Mouse (Mus musculus) CH12.LX (cell line): ENCODE measurements around the gene Kcng4. TPM values are rescaled to one million over a fixed set of nuclear protein-coding genes. Genes with fewer than 3 reads are reported as not detected.

Experiments used
- DNase-seq: peaks from one replicate; pipeline ENCODE4 v3.0.0-alpha.2; 2013; ENCODE audit errors: extremely low read depth
- H3K27ac ChIP-seq: 2 replicates; pipeline ENCODE4 v1.5.1; 2012; ENCODE audit warnings: low read depth, mild to moderate bottlenecking, control low read depth, moderate library complexity; ENCODE audit not compliant: insufficient read depth
- H3K27me3 ChIP-seq: replicated peaks from 2 replicates; pipeline ENCODE3; 2012; ENCODE audit warnings: inconsistent platforms
- H3K36me3 ChIP-seq, 2 experiments: replicated peaks in 1 of 2; 2 replicates each; pipeline versions ENCODE3 to v1.6.1; 2012; ENCODE audit warnings: inconsistent platforms in 1 of 2, low read length in 1 of 2, mild to moderate bottlenecking in 1 of 2, mixed read lengths in 1 of 2, moderate library complexity in 1 of 2; ENCODE audit not compliant: control insufficient read depth in 1 of 2, insufficient read depth in 1 of 2
- H3K4me1 ChIP-seq, 2 experiments: 2 replicates each; pipeline ENCODE4 v1.6.1; 2012; ENCODE audit warnings: inconsistent platforms in 1 of 2, moderate library complexity in 1 of 2; ENCODE audit not compliant: insufficient read depth in 2 of 2, control insufficient read depth in 1 of 2
- H3K4me2 ChIP-seq: 2 replicates; pipeline ENCODE4 v1.6.1; 2012; ENCODE audit warnings: low read depth, mild to moderate bottlenecking, control low read depth; ENCODE audit not compliant: poor library complexity, insufficient read depth, severe bottlenecking
- H3K4me3 ChIP-seq, 3 experiments: fragments of 150-350 bp in 1 of 3; sonication (generic) in 1 of 3; replicated peaks in 1 of 3; 2 replicates each; pipeline versions ENCODE3 to v1.5.1; 2011 to 2012; ENCODE audit warnings: low read depth in 2 of 3, low read length in 2 of 3, mild to moderate bottlenecking in 2 of 3, moderate library complexity in 2 of 3, control low read depth in 1 of 3, improper control_type of control experiment in 1 of 3, inconsistent platforms in 1 of 3, mixed read lengths in 1 of 3; ENCODE audit not compliant: poor library complexity in 1 of 3
- H3K79me2 ChIP-seq: replicated peaks from 2 replicates; pipeline ENCODE4 v1.6.1; 2012; ENCODE audit warnings: mild to moderate bottlenecking, moderate library complexity; ENCODE audit not compliant: control insufficient read depth, poor library complexity, insufficient read depth, severe bottlenecking; ENCODE audit errors: extremely low read depth
- H3K9ac ChIP-seq: 2 replicates; pipeline ENCODE4 v1.6.1; 2012; ENCODE audit warnings: low read depth, mild to moderate bottlenecking, control low read depth, moderate library complexity; ENCODE audit not compliant: insufficient read depth
- H3K9me3 ChIP-seq: replicated peaks from 2 replicates; pipeline ENCODE3; 2012; ENCODE audit warnings: low read length, inconsistent platforms, mixed read lengths
- BHLHE40 ChIP-seq: IDR thresholded peaks from 2 replicates; pipeline ENCODE4 v1.6.1; 2011; ENCODE audit warnings: mild to moderate bottlenecking, low read depth, low read length, improper control_type of control experiment
- CHD1 ChIP-seq: IDR thresholded peaks from 2 replicates; pipeline ENCODE4 v1.6.1; 2012; ENCODE audit warnings: low read depth, low read length, improper control_type of control experiment, inconsistent platforms
- CHD2 ChIP-seq: IDR thresholded peaks from 2 replicates; pipeline ENCODE4 v1.6.1; 2011; ENCODE audit warnings: low read length, improper control_type of control experiment
- E2F4 ChIP-seq: IDR thresholded peaks from 2 replicates; pipeline ENCODE4 v1.6.1; 2011; ENCODE audit warnings: low read depth, low read length, improper control_type of control experiment; ENCODE audit not compliant: insufficient replicate concordance
- ELF1 ChIP-seq: IDR thresholded peaks from 2 replicates; pipeline ENCODE4 v1.6.1; 2014; ENCODE audit warnings: low read depth, mild to moderate bottlenecking, inconsistent platforms, low read length, improper control_type of control experiment
- ETS1 ChIP-seq: conservative IDR thresholded peaks from 2 replicates; pipeline ENCODE4 v1.6.1; 2012; ENCODE audit warnings: low read depth, mild to moderate bottlenecking, inconsistent platforms, low read length, improper control_type of control experiment, moderate library complexity
- GABPA ChIP-seq: IDR thresholded peaks from 2 replicates; pipeline ENCODE4 v1.6.1; 2012; ENCODE audit warnings: low read depth, low read length, improper control_type of control experiment, inconsistent platforms; ENCODE audit not compliant: insufficient replicate concordance
- HCFC1 ChIP-seq: IDR thresholded peaks from 2 replicates; pipeline ENCODE4 v1.6.1; 2012; ENCODE audit warnings: low read depth, mild to moderate bottlenecking, inconsistent platforms, low read length, improper control_type of control experiment
- JUN ChIP-seq: IDR thresholded peaks from 2 replicates; pipeline ENCODE4 v1.6.1; 2011; ENCODE audit warnings: low read depth, mild to moderate bottlenecking, low read length, improper control_type of control experiment, moderate library complexity; ENCODE audit not compliant: insufficient read depth
- JUND ChIP-seq: conservative IDR thresholded peaks from 2 replicates; pipeline ENCODE4 v1.6.1; 2011; ENCODE audit warnings: low read depth, low read length, improper control_type of control experiment
- KAT2A ChIP-seq: IDR thresholded peaks from 2 replicates; pipeline ENCODE4 v1.6.1; 2012; ENCODE audit warnings: low read length, improper control_type of control experiment, inconsistent platforms; ENCODE audit not compliant: insufficient replicate concordance
- MAFK ChIP-seq: IDR thresholded peaks from 2 replicates; pipeline ENCODE4 v1.6.1; 2011; ENCODE audit warnings: low read length, improper control_type of control experiment; ENCODE audit not compliant: insufficient replicate concordance
- MYC ChIP-seq: IDR thresholded peaks from 2 replicates; pipeline ENCODE4 v1.6.1; 2011; ENCODE audit warnings: low read depth, mild to moderate bottlenecking, improper control_type of control experiment, low read length
- PAX5 ChIP-seq: IDR thresholded peaks from 2 replicates; pipeline ENCODE4 v1.6.1; 2012; ENCODE audit warnings: low read length, inconsistent platforms, mixed read lengths
- POLR2A ChIP-seq: IDR thresholded peaks from 2 replicates; pipeline ENCODE4 v1.6.1; 2011; ENCODE audit warnings: low read depth, mild to moderate bottlenecking, improper control_type of control experiment, low read length
- POLR2AphosphoS2 ChIP-seq: IDR thresholded peaks from 2 replicates; pipeline ENCODE4 v1.6.1; 2011; ENCODE audit warnings: low read depth, low read length, improper control_type of control experiment
- RCOR1 ChIP-seq: conservative IDR thresholded peaks from 2 replicates; pipeline ENCODE4 v1.6.1; 2012; ENCODE audit warnings: low read depth, mild to moderate bottlenecking, inconsistent platforms, low read length, improper control_type of control experiment
- SIN3A ChIP-seq: IDR thresholded peaks from 2 replicates; pipeline ENCODE4 v1.6.1; 2012; ENCODE audit warnings: low read length, improper control_type of control experiment, inconsistent platforms
- UBTF ChIP-seq: IDR thresholded peaks from 2 replicates; pipeline ENCODE4 v1.6.1; 2012; ENCODE audit warnings: low read depth, mild to moderate bottlenecking, inconsistent platforms, low read length, improper control_type of control experiment, moderate library complexity
- USF1 ChIP-seq: IDR thresholded peaks from 2 replicates; pipeline ENCODE4 v1.6.1; 2014; ENCODE audit warnings: low read depth, mild to moderate bottlenecking, inconsistent platforms, low read length, improper control_type of control experiment
- ZC3H11A ChIP-seq: IDR thresholded peaks from 2 replicates; pipeline ENCODE4 v1.6.1; 2012; ENCODE audit warnings: low read depth, mild to moderate bottlenecking, inconsistent platforms, low read length, improper control_type of control experiment
- ZKSCAN1 ChIP-seq: IDR thresholded peaks from 2 replicates; pipeline ENCODE4 v1.6.1; 2012; ENCODE audit warnings: low read depth, inconsistent platforms, low read length, improper control_type of control experiment, borderline replicate concordance
- ZMIZ1 ChIP-seq: IDR thresholded peaks from 2 replicates; pipeline ENCODE4 v1.6.1; 2012; ENCODE audit warnings: low read depth, mild to moderate bottlenecking, inconsistent platforms, low read length, improper control_type of control experiment
- ZNF384 ChIP-seq: IDR thresholded peaks from 2 replicates; pipeline ENCODE4 v1.6.1; 2012; ENCODE audit warnings: low read depth, low read length, improper control_type of control experiment, inconsistent platforms
- dilution Hi-C: fragments of 300-500 bp; cut with MboI; formaldehyde crosslinking; loops from 2 replicates; pipeline ENCODE4 v1.14.3; 2020; ENCODE audit warnings: low sequenced_read_pairs; ENCODE audit not compliant: extremely low pct_unique_long_range_greater_than_20kb, extremely low pct_ligation_motif_present
- in situ Hi-C: fragments of 300-500 bp; cut with MboI; formaldehyde crosslinking; loops from 3 replicates; pipeline ENCODE4 v1.14.3; 2019; ENCODE audit warnings: low sequenced_read_pairs, low pct_ligation_motif_present, low pct_unique_long_range_greater_than_20kb, mixed read lengths
- polyA plus RNA-seq: library from polyadenylated mRNA; unstranded; fragments of >175 nt; gene quantifications from 2 replicates; pipeline ENCODE4 v1.2.1, GENCODE M21; 2012; ENCODE audit warnings: low read depth; ENCODE audit not compliant: insufficient read length
- total RNA-seq, 2 experiments: library from RNA; depleted of rRNA; stranded (reverse); fragments of 300-350 nt in 1 of 2; fragments of >200 nt in 1 of 2; gene quantifications; 2 replicates each; pipeline ENCODE4 v1.2.3; 2012 to 2014

The Kcng4 gene
- total and polyA plus RNA-seq, 3 experiments = not detected

GRCm38 (mm10) chr8:119617586-119617985 lies 17.9 kb downstream of the Kcng4 start:
- H3K9me3 ChIP-seq = peaks cover 1% of the 10 kb centered on the region
- H3K4me3 ChIP-seq = no peak overlapping the region
- peaks cover 13% of the 10 kb centered on the region in 2 experiments for H3K4me1 ChIP-seq
- H3K27me3 ChIP-seq = peaks cover 82% of the 10 kb centered on the region
- no peaks in the 10 kb centered on the region for H3K79me2 ChIP-seq
- no peak for DNase-seq
- no peak for TF ChIP-seq GABPA
- TF ChIP-seq POLR2A = no peak
- TF ChIP-seq BHLHE40 = no peak
- no peak for TF ChIP-seq ZNF384
- no peak for TF ChIP-seq JUND
- TF ChIP-seq PAX5 = no peak
- TF ChIP-seq USF1 = no peak
- H3K36me3 ChIP-seq = no peaks in the 10 kb centered on the region
- no peak overlapping the region for H3K27ac ChIP-seq
- in situ Hi-C loops (loop anchor here (5.0 kb wide), 1 partner anchor 180 kb away; no protein-coding TSS in a partner anchor), dilution Hi-C loops (no loop called here)
- H3K9ac ChIP-seq = no peak overlapping the region
- H3K4me2 ChIP-seq = no peak overlapping the region

- in situ Hi-C loops (loop anchor here (5.0 kb wide), 1 partner anchor 180 kb away; no protein-coding TSS in a partner anchor), dilution Hi-C loops (no loop called here)
- no peaks in the 10 kb centered on the region for H3K36me3 ChIP-seq
- TF ChIP-seq ZC3H11A = no peak
- TF ChIP-seq UBTF = no peak
- no peak for TF ChIP-seq CHD2
- no peak for TF ChIP-seq KAT2A
- no peak for TF ChIP-seq JUN
- TF ChIP-seq HCFC1 = no peak
- TF ChIP-seq ELF1 = no peak
- no peak for TF ChIP-seq MAFK
- no peak for TF ChIP-seq POLR2AphosphoS2
- TF ChIP-seq CHD1 = no peak
- TF ChIP-seq RCOR1 = no peak
- TF ChIP-seq ZMIZ1 = no peak
- TF ChIP-seq USF1 = no peak
- no peak for TF ChIP-seq ZKSCAN1
- TF ChIP-seq E2F4 = no peak
- no peak for TF ChIP-seq ETS1
- no peak for TF ChIP-seq MYC
- TF ChIP-seq SIN3A = no peak
- TF ChIP-seq PAX5 = no peak
- peaks cover 5% of the 10 kb centered on the region for H3K9me3 ChIP-seq
- DNase-seq = no peak
- no peak overlapping the region for H3K4me3 ChIP-seq
- no peak overlapping the region for H3K9ac ChIP-seq
- H3K4me2 ChIP-seq = no peak overlapping the region
- peaks cover 83% of the 10 kb centered on the region for H3K27me3 ChIP-seq
- no peak overlapping the region for H3K27ac ChIP-seq
- no peaks in the 10 kb centered on the region for H3K79me2 ChIP-seq
- peaks cover 13% of the 10 kb centered on the region in 2 experiments for H3K4me1 ChIP-seq
These were observed 18.7 kb downstream of the Kcng4 start for GRCm38 (mm10) chr8:119616811-119617210.
